Mouse (Mus musculus) C2C12 (cell line): ENCODE measurements around the gene Btnl10.

Source experiments
- CTCF ChIP-seq: IDR thresholded peaks from one replicate; pipeline ENCODE4 v1.5.1; 2011; ENCODE audit not compliant: control insufficient read depth, insufficient read depth, insufficient read length
- MAX ChIP-seq: IDR thresholded peaks from one replicate; pipeline ENCODE4 v1.6.1; 2011; ENCODE audit warnings: mild to moderate bottlenecking, control low read depth

DNA sequence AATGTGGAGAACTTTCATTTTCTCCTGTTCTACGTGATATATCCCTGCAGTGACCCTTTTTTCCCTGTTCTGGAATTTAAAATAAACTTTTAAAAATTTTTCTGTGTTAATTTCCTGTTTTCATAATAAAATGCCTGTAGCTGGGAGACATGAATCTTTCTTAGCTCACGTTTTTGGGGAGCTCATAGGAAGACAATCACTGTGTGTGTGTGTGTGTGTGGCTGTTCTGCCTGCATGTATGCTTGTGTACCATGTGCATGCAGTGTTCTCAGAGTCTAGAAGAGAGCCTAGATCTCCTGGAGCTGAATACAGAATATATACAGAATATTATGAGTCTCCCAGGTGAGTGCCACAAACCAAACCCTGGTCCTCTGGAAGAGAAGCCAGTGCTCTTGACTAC is 9.3 kb downstream of the Btnl10 start:
- TF ChIP-seq MAX (no peak), CTCF (no peak)
